Mouse (Mus musculus) midbrain, embryonic 14.5 days (tissue): ENCODE data around the gene Smg1. TPM values are rescaled to one million over a fixed set of nuclear protein-coding genes. Genes with fewer than 3 reads are reported as not detected.

Experiments used
- ATAC-seq: fragments of 200-750 bp; cut with Nextera tagmentation; 2 replicates; pipeline ENCODE4 v1.8.0; 2017; ENCODE audit warnings: moderate number of reproducible peaks, moderate library complexity; ENCODE audit not compliant: low FRiP score, low TSS enrichment
- DNase-seq: peaks from one replicate; pipeline ENCODE4 v3.0.0-alpha.2; 2015
- H3K27ac ChIP-seq: fragments of 300-500 bp; sonication (generic); replicated peaks from 2 replicates; pipeline ENCODE4 v1.5.1; 2014; ENCODE audit warnings: mild to moderate bottlenecking, low read depth, low read length, moderate library complexity
- H3K27me3 ChIP-seq: fragments of 300-500 bp; sonication (generic); 2 replicates; pipeline ENCODE4 v1.6.1; 2014; ENCODE audit warnings: low read length, control low read depth, mixed read lengths; ENCODE audit not compliant: control insufficient read depth, insufficient read depth
- H3K36me3 ChIP-seq: fragments of 300-500 bp; sonication (generic); 2 replicates; pipeline ENCODE4 v1.6.1; 2014; ENCODE audit warnings: low read length, control low read depth; ENCODE audit not compliant: control insufficient read depth, insufficient read depth
- H3K4me1 ChIP-seq: fragments of 300-500 bp; sonication (generic); 2 replicates; pipeline ENCODE4 v1.6.1; 2014; ENCODE audit warnings: mild to moderate bottlenecking, antibody characterized with exemption, low read length, control low read depth; ENCODE audit not compliant: control insufficient read depth, insufficient read depth
- H3K4me2 ChIP-seq: fragments of 300-500 bp; sonication (generic); 2 replicates; pipeline ENCODE4 v1.6.1; 2014; ENCODE audit warnings: mild to moderate bottlenecking, low read length, moderate library complexity
- H3K4me3 ChIP-seq: fragments of 300-500 bp; sonication (generic); replicated peaks from 2 replicates; pipeline ENCODE4 v1.5.1; 2014; ENCODE audit warnings: low read depth, low read length
- H3K9ac ChIP-seq: fragments of 300-500 bp; sonication (generic); replicated peaks from 2 replicates; pipeline ENCODE4 v1.6.1; 2014; ENCODE audit warnings: mild to moderate bottlenecking, low read length, moderate library complexity
- H3K9me3 ChIP-seq: fragments of 300-500 bp; sonication (generic); 2 replicates; pipeline ENCODE4 v1.6.1; 2016; ENCODE audit warnings: low read length, control low read depth, mixed read lengths; ENCODE audit not compliant: control insufficient read depth
- WGBS: fragments of 180-500 bp; shearing (Covaris S2); extraction: QIAGEN DNeasy Blood & Tissue Kit; methylation state at CpG from one replicate; pipeline ENCODE4 v1.1.7; 2014; 5-methylcytosine and 5-hydroxymethylcytosine counted together
- polyA plus RNA-seq: library from polyadenylated mRNA; unstranded; fragments of >200 nt; fragmentation: Nextera tagmentation; extraction: Ambion mirVana; gene quantifications from 2 replicates; pipeline ENCODE4 v1.2.1, GENCODE M21; 2014

Smg1 gene
- polyA plus RNA-seq, 1 experiment from 2014 or later = 31.7 TPM

DNA sequence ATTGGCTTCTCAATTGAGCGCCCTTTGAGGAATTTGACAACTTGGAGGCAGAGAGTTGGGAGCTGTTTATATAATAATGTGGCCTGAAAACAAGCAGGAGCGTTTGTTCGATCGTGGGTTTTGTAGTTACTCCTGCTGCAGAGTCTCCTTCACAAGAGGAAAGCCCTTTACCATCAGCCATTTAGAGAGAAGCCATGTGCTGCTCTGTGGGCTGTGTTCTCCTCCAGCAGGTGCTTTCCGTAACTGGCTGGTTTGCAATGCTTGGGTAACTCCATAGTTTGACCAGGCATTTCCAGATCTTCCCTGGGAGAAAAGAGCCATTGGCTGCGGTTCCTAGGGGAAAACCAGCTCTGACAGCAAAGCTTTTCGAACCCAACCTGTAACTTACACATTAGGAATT lies 30.7 kb upstream of the Smg1 start:
- no peak overlapping the region for H3K27ac ChIP-seq
- H3K9ac ChIP-seq = no peak overlapping the region
- no peak for ATAC-seq
- no peak for DNase-seq
- WGBS = 47% methylated on average over 7 of the region's 7 CpGs
- H3K27me3 ChIP-seq = no peaks in the 10 kb centered on the region
- H3K4me2 ChIP-seq = no peak overlapping the region
- H3K36me3 ChIP-seq = no peaks in the 10 kb centered on the region
- no peaks in the 10 kb centered on the region for H3K4me1 ChIP-seq
- H3K9me3 ChIP-seq = no peaks in the 10 kb centered on the region
- H3K4me3 ChIP-seq = no peak overlapping the region

GRCm38 (mm10) chr7:118266099-118266498 lies 22.6 kb upstream of the Smg1 start:
- no peaks in the 10 kb centered on the region for H3K36me3 ChIP-seq
- H3K9ac ChIP-seq = no peak overlapping the region
- WGBS = 95% methylated on average over 6 of the region's 6 CpGs
- H3K27me3 ChIP-seq = no peaks in the 10 kb centered on the region
- H3K9me3 ChIP-seq = no peaks in the 10 kb centered on the region
- no peak overlapping the region for H3K4me3 ChIP-seq
- H3K4me2 ChIP-seq = no peak overlapping the region
- no peak overlapping the region for H3K27ac ChIP-seq
- no peaks in the 10 kb centered on the region for H3K4me1 ChIP-seq
- DNase-seq (no peak), ATAC-seq (no peak)

DNA sequence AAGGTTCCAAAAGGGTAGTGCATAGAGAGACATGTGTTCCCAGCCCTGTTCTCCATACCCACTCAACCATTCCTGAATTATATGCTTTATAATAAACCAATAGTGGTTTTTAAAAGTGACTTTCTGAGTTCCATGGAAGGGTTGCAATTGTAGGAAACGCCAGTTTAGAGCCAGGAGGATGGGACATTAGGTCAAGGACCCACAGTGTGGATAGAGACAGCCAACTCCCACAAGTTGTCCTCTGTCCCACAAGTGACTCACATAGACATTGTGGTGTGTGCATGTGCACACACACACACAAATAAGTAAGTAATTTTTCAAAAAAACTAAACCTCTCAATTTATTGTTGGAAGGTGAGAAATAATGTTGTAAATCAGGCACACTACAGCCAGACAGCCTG lies 20.1 kb upstream of the Smg1 start:
- 68% methylated on average over 1 of the region's 1 CpGs for WGBS

GRCm38 (mm10) chr7:118262409-118262808 lies 18.9 kb upstream of the Smg1 start:
- ATAC-seq (no peak), DNase-seq (no peak)
- H3K36me3 ChIP-seq = no peaks in the 10 kb centered on the region
- no peaks in the 10 kb centered on the region for H3K4me1 ChIP-seq
- no peak overlapping the region for H3K9ac ChIP-seq
- H3K4me2 ChIP-seq = no peak overlapping the region
- H3K27me3 ChIP-seq = no peaks in the 10 kb centered on the region
- H3K27ac ChIP-seq = no peak overlapping the region
- H3K4me3 ChIP-seq = no peak overlapping the region
- 81% methylated on average over 5 of the region's 5 CpGs for WGBS
- H3K9me3 ChIP-seq = no peaks in the 10 kb centered on the region

More for the DNA sequence above, 20.1 kb upstream of the Smg1 start:
- no peaks in the 10 kb centered on the region for H3K4me1 ChIP-seq
- no peaks in the 10 kb centered on the region for H3K27me3 ChIP-seq
- H3K4me3 ChIP-seq = no peak overlapping the region
- no peaks in the 10 kb centered on the region for H3K9me3 ChIP-seq
- no peak for ATAC-seq
- DNase-seq = no peak
- no peak overlapping the region for H3K9ac ChIP-seq
- no peak overlapping the region for H3K27ac ChIP-seq
- no peak overlapping the region for H3K4me2 ChIP-seq
- H3K36me3 ChIP-seq = no peaks in the 10 kb centered on the region

- no peak for ATAC-seq
- 88% methylated on average over 7 of the region's 7 CpGs for WGBS
- Histone ChIP-seq H3K27ac (no peak overlapping the region), H3K36me3 (no peaks in the 10 kb centered on the region), H3K4me3 (no peak overlapping the region), H3K9ac (no peak overlapping the region), H3K4me2 (no peak overlapping the region), H3K9me3 (no peaks in the 10 kb centered on the region), H3K27me3 (no peaks in the 10 kb centered on the region), H3K4me1 (no peaks in the 10 kb centered on the region)
- no peak for DNase-seq
These were observed 16.3 kb upstream of the Smg1 start for GRCm38 (mm10) chr7:118259676-118260305.

DNA sequence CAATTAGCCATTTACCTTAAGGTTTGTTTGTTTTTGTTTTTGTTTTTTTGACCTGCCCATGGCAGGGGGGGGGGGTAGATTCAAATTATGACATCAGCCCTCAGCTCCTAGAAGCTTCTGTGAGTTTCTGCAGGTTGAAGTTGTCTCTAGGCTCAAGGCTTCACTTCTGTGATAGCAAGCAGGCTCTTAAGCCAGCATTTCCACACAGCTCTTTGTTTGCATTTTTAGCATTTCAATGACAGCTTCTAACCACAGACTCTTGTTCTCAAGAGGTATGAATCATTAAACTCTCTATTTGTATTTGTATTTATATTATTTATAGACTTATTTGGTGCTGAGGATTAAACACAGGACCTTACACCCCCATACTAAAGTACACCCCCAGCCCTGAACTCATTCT lies 15.0 kb upstream of the Smg1 start:
- no peak overlapping the region for H3K4me2 ChIP-seq
- no peak overlapping the region for H3K4me3 ChIP-seq
- H3K9ac ChIP-seq = no peak overlapping the region
- DNase-seq (no peak), ATAC-seq (no peak)
- H3K4me1 ChIP-seq = no peaks in the 10 kb centered on the region
- no peaks in the 10 kb centered on the region for H3K9me3 ChIP-seq
- H3K27me3 ChIP-seq = no peaks in the 10 kb centered on the region
- no peak overlapping the region for H3K27ac ChIP-seq
- no peaks in the 10 kb centered on the region for H3K36me3 ChIP-seq

GRCm38 (mm10) chr7:118256740-118257139 lies 13.3 kb upstream of the Smg1 start:
- Histone ChIP-seq H3K4me2 (no peak overlapping the region), H3K27ac (no peak overlapping the region), H3K9me3 (no peaks in the 10 kb centered on the region), H3K4me3 (no peak overlapping the region), H3K36me3 (no peaks in the 10 kb centered on the region), H3K4me1 (no peaks in the 10 kb centered on the region), H3K9ac (no peak overlapping the region), H3K27me3 (no peaks in the 10 kb centered on the region)
- ATAC-seq (no peak), DNase-seq (no peak)
- 88% methylated on average over 6 of the region's 6 CpGs for WGBS

DNA sequence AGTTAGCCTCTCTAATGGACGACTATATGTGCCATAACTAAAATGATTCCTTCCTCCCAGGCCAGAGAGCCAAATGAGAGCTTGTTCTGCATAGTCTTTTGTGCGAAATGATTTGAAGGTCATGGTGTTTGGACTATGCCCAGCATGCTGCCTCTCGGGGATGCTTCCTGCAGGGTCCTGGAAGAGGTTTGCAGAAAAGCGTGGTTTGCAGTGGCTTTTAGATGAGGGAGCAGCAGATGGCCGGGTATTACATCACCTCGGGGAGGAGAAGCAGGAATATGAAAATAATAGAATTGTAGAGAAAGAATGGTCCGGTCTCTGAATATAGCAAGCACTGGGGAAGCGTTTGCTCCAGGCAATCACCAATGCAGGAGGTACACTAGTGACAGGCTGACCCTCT lies 11.0 kb upstream of the Smg1 start:
- no peaks in the 10 kb centered on the region for H3K9me3 ChIP-seq
- 0 out of 2 replicates have a peak overlapping the region, but pooled peaks have one; percentile 56 for H3K27ac ChIP-seq
- no peaks in the 10 kb centered on the region for H3K27me3 ChIP-seq
- no peaks in the 10 kb centered on the region for H3K36me3 ChIP-seq
- DNase-seq (peak; percentile 50), ATAC-seq (no peak; the same call in 1 of the 2 replicates)
- H3K4me1 ChIP-seq = no peaks in the 10 kb centered on the region
- H3K9ac ChIP-seq = no peak overlapping the region
- no peak overlapping the region for H3K4me2 ChIP-seq
- no peak overlapping the region for H3K4me3 ChIP-seq
- 30% methylated on average over 8 of the region's 8 CpGs for WGBS

- WGBS = 56% methylated on average over 4 of the region's 4 CpGs
- no peaks in the 10 kb centered on the region for H3K36me3 ChIP-seq
- no peaks in the 10 kb centered on the region for H3K27me3 ChIP-seq
- no peak overlapping the region for H3K4me2 ChIP-seq
- H3K4me1 ChIP-seq = no peaks in the 10 kb centered on the region
- no peaks in the 10 kb centered on the region for H3K9me3 ChIP-seq
- DNase-seq = no peak
- H3K9ac ChIP-seq = no peak overlapping the region
- no peak overlapping the region for H3K4me3 ChIP-seq
- ATAC-seq = no peak
- H3K27ac ChIP-seq = 0 out of 2 replicates have a peak overlapping the region, but pooled peaks have one; percentile 56
These were observed 10.5 kb upstream of the Smg1 start for GRCm38 (mm10) chr7:118254015-118254414.
